Mouse (Mus musculus): ENCODE measurements around the gene Grid1. TPM values are rescaled to one million over a fixed set of nuclear protein-coding genes. Genes with fewer than 3 reads are reported as not detected.

Gene Grid1
- polyA plus RNA-seq, 1 experiment from 2014 or later, result 0.23 TPM

DNA sequence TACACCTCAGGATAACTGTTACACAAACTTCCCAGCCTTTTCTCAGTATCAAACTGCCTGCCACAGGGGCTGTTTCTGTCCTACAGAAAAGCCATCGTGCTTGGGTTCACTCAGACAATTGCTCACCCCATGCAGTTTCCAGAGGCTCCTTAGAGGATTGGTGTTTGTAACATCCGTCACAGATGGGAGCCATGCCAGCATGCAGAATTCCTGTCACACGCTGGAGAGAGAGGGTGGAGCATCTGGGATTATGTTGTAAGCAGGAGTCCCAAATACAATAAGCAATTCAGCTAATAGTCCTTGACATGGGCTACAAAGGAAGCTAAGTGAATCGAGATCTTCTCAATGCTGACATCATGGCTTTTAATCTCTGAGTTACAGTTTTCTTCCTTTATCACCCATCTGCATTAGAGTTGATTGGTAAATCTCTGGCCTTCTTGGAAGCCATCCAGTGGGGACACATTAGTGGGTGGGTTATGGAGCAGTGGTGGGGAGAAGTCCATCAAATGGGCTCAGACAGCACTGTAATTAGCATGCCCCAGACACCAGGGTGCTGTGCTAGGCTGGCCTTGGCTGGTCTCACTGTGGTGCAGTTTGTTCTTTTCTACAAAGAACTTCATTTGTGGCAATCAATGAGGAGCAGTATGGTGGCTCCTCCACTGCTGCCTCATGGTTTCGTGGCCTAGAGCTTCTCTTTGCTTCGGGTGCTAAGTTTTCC lies 149.4 kb downstream of the Grid1 start:
- no peak overlapping the region for H3K27ac ChIP-seq
- no peak for ATAC-seq
- WGBS (ENCODE audit: insufficient replicate concordance), result 37% methylated on average over 6 of the region's 6 CpGs
- no peak overlapping the region for H3K9ac ChIP-seq
- no peak overlapping the region for H3K4me3 ChIP-seq
- no peaks in the 10 kb centered on the region for H3K36me3 ChIP-seq
- no peak overlapping the region for H3K4me2 ChIP-seq
- H3K9me3 ChIP-seq (replicated peaks), result no peaks in the 10 kb centered on the region
- H3K27me3 ChIP-seq (replicated peaks), result no peaks in the 10 kb centered on the region
- H3K4me1 ChIP-seq, result no peaks in the 10 kb centered on the region

DNA sequence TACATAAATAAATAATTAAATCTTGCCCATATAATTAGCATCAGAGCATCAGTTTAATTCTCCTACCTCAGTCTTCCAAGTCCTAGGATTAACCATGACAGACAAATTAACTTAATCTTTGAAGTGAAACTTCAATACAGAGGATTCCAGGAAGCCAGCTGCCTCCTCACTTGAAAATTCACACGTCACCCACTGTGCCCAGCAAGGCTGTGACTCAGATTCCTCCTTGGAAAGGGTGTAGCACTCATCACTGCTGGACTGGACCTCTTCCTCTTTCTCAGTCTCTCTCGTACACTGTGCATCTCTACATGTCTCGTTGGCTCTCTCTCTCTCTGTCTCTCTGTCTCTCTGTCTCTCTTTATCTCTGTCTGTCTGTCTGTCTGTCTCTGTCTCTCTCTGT lies 153.0 kb downstream of the Grid1 start:
- Histone ChIP-seq H3K4me3 (no peak overlapping the region), H3K9me3 (replicated peaks) (no peaks in the 10 kb centered on the region), H3K36me3 (no peaks in the 10 kb centered on the region), H3K27ac (no peak overlapping the region), H3K4me1 (no peaks in the 10 kb centered on the region), H3K4me2 (no peak overlapping the region), H3K27me3 (replicated peaks) (no peaks in the 10 kb centered on the region), H3K9ac (no peak overlapping the region)
- no peak for ATAC-seq
- 53% methylated on average over 3 of the region's 3 CpGs for WGBS (ENCODE audit: insufficient replicate concordance)

DNA sequence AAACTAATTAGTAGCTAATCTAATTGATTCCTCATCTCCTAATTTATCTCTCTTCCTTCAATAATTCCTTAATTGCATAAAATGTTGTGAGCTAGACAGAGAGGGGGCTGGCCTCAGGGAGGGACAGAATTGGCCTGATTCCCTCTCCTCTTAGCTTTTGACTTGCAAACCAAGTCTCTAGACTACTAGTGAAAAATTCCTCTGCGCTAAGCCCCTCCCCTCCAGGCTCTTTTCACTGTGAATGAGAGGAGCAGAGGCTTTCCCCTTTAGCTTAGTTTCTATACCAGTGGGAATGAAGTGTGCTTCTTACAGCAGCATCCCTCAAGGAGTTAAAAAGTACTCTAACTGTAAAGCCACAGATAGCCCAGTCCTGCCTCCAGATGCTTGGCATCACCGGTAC lies 160.8 kb downstream of the Grid1 start:
- H3K4me2 ChIP-seq, result no peak overlapping the region
- no peaks in the 10 kb centered on the region for H3K9me3 ChIP-seq (replicated peaks)
- H3K4me1 ChIP-seq, result no peaks in the 10 kb centered on the region
- no peak overlapping the region for H3K4me3 ChIP-seq
- WGBS (ENCODE audit: insufficient replicate concordance), result 36% methylated on average over 2 of the region's 2 CpGs
- no peak for ATAC-seq
- H3K27ac ChIP-seq, result no peak overlapping the region
- no peak overlapping the region for H3K9ac ChIP-seq
- no peaks in the 10 kb centered on the region for H3K36me3 ChIP-seq
- H3K27me3 ChIP-seq (replicated peaks), result no peaks in the 10 kb centered on the region

- no peaks in the 10 kb centered on the region for H3K4me1 ChIP-seq
- no peaks in the 10 kb centered on the region for H3K36me3 ChIP-seq
- WGBS (ENCODE audit: insufficient replicate concordance), result 73% methylated on average over 5 of the region's 5 CpGs
- ATAC-seq, result no peak
- no peaks in the 10 kb centered on the region for H3K27me3 ChIP-seq (replicated peaks)
- no peak overlapping the region for H3K9ac ChIP-seq
- H3K4me2 ChIP-seq, result no peak overlapping the region
- H3K27ac ChIP-seq, result no peak overlapping the region
- H3K4me3 ChIP-seq, result no peak overlapping the region
- H3K9me3 ChIP-seq (replicated peaks), result no peaks in the 10 kb centered on the region
These were observed 169.2 kb downstream of the Grid1 start for GRCm38 (mm10) chr14:34989131-34989530.

DNA sequence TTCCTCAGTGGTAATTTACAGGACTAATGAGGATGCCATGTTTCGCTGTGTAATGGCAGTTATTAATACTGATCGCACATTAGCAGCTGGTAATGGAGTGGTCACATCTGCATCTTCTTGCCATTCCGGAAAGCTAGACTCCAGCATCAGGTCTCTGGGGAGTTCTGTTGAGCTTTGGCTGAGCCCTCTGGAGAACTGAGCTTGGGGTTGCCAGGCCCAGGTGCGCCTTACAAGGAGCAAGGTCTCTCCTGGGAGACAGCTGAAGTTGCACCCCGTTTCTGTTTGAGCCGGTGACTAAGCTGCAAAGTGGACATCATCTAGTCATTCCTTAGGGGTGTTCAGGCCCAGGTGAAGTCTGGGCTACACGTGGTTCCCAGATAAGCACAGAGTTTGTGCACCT lies 186.8 kb downstream of the Grid1 start:
- Histone ChIP-seq H3K4me3 (no peak overlapping the region), H3K27me3 (replicated peaks) (no peaks in the 10 kb centered on the region), H3K4me1 (no peaks in the 10 kb centered on the region), H3K9me3 (replicated peaks) (no peaks in the 10 kb centered on the region), H3K36me3 (no peaks in the 10 kb centered on the region), H3K4me2 (no peak overlapping the region), H3K27ac (no peak overlapping the region), H3K9ac (no peak overlapping the region)
- WGBS (ENCODE audit: insufficient replicate concordance), result 69% methylated on average over 7 of the region's 7 CpGs
- no peak for ATAC-seq

- ATAC-seq, result no peak
- no peaks in the 10 kb centered on the region for H3K4me1 ChIP-seq
These were observed 188.8 kb downstream of the Grid1 start for GRCm38 (mm10) chr14:35008674-35009073.

DNA sequence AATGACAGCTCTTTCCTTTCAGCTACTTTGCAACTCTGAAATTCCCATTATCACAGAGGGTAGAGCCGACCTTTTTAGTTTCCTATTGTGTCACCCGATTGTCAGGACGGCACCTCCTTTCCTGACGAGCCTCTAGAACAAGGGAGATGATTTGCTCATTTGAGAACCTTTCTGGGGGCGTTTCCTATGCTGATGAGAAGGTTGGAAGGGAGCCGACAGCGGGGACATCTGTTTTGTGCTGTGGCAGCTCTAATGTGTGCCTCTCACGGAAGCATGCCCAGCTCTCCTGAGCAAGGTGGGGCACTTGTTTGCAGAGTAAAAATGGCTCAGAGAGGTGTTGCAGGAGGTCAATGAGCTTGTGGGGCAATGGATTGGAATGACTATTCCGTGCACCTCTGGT lies 189.2 kb downstream of the Grid1 start:
- Histone ChIP-seq H3K27me3 (replicated peaks) (no peaks in the 10 kb centered on the region), H3K9ac (no peak overlapping the region), H3K4me2 (no peak overlapping the region), H3K27ac (no peak overlapping the region), H3K36me3 (no peaks in the 10 kb centered on the region), H3K4me3 (no peak overlapping the region), H3K9me3 (replicated peaks) (no peaks in the 10 kb centered on the region), H3K4me1 (no peaks in the 10 kb centered on the region)
- WGBS (ENCODE audit: insufficient replicate concordance), result 26% methylated on average over 9 of the region's 9 CpGs
- ATAC-seq, result no peak

More at GRCm38 (mm10) chr14:35008674-35009073, 188.8 kb downstream of the Grid1 start:
- Histone ChIP-seq H3K27me3 (replicated peaks) (no peaks in the 10 kb centered on the region), H3K36me3 (no peaks in the 10 kb centered on the region), H3K9ac (no peak overlapping the region), H3K4me3 (no peak overlapping the region), H3K9me3 (replicated peaks) (no peaks in the 10 kb centered on the region), H3K4me2 (no peak overlapping the region), H3K27ac (no peak overlapping the region)
- WGBS (ENCODE audit: insufficient replicate concordance), result 53% methylated on average over 3 of the region's 3 CpGs

GRCm38 (mm10) chr14:35026686-35027085 lies 206.8 kb downstream of the Grid1 start:
- Histone ChIP-seq H3K4me2 (no peak overlapping the region), H3K4me1 (no peaks in the 10 kb centered on the region), H3K27me3 (replicated peaks) (no peaks in the 10 kb centered on the region), H3K9ac (no peak overlapping the region), H3K36me3 (no peaks in the 10 kb centered on the region), H3K4me3 (no peak overlapping the region), H3K27ac (no peak overlapping the region), H3K9me3 (replicated peaks) (no peaks in the 10 kb centered on the region)
- 74% methylated on average over 8 of the region's 8 CpGs for WGBS (ENCODE audit: insufficient replicate concordance)
- ATAC-seq, result no peak

DNA sequence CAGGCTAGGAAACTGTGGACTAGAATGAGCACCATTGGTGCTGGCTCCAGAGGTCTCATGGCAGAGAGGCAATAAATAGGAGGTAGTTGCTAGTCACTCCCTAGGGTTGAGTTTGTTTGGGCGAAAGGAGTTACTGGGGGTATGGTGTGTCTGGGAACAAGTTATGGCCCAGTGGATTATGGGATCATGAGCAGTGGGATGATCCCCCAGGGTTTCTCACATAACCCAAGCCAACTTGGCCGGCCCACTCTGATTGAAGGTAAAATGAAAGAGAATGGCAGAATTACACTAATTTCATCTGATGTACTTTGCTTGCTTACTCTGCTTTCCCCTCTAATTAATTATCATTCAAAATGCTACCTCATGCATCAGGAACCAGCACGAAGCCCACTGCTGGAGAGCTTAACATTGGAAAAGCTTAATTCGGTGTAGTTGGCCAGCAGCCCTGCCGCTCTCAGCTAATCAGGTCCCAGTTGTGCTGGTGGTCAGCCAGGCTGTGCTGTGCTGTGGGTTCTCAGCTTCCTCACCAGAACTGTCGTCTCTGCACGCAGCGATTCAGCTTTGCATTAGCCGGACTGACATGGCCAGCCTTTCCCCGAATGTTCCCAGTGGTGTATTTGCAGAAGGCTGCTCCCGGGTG lies 207.7 kb downstream of the Grid1 start:
- ATAC-seq, result no peak

GRCm38 (mm10) chr14:35029626-35030025 lies 209.7 kb downstream of the Grid1 start:
- no peaks in the 10 kb centered on the region for H3K36me3 ChIP-seq
- ATAC-seq, result no peak
- 78% methylated on average over 2 of the region's 2 CpGs for WGBS (ENCODE audit: insufficient replicate concordance)
- no peak overlapping the region for H3K9ac ChIP-seq
- no peaks in the 10 kb centered on the region for H3K27me3 ChIP-seq (replicated peaks)
- no peak overlapping the region for H3K4me3 ChIP-seq
- H3K27ac ChIP-seq, result no peak overlapping the region
- H3K4me2 ChIP-seq, result no peak overlapping the region
- H3K4me1 ChIP-seq, result no peaks in the 10 kb centered on the region
- no peaks in the 10 kb centered on the region for H3K9me3 ChIP-seq (replicated peaks)

More for the DNA sequence above, 207.7 kb downstream of the Grid1 start:
- Histone ChIP-seq H3K4me1 (no peaks in the 10 kb centered on the region), H3K27ac (no peak overlapping the region), H3K4me2 (no peak overlapping the region), H3K9me3 (replicated peaks) (no peaks in the 10 kb centered on the region), H3K9ac (no peak overlapping the region), H3K27me3 (replicated peaks) (no peaks in the 10 kb centered on the region), H3K4me3 (no peak overlapping the region), H3K36me3 (no peaks in the 10 kb centered on the region)
- 53% methylated on average over 11 of the region's 11 CpGs for WGBS (ENCODE audit: insufficient replicate concordance)

GRCm38 (mm10) chr14:35030271-35030670 lies 210.4 kb downstream of the Grid1 start:
- H3K27me3 ChIP-seq (replicated peaks), result no peaks in the 10 kb centered on the region
- H3K36me3 ChIP-seq, result no peaks in the 10 kb centered on the region
- no peak overlapping the region for H3K9ac ChIP-seq
- no peaks in the 10 kb centered on the region for H3K4me1 ChIP-seq
- no peak overlapping the region for H3K4me3 ChIP-seq
- no peak overlapping the region for H3K27ac ChIP-seq
- no peak overlapping the region for H3K4me2 ChIP-seq
- WGBS (ENCODE audit: insufficient replicate concordance), result 62% methylated on average over 2 of the region's 2 CpGs
- ATAC-seq, result no peak
- no peaks in the 10 kb centered on the region for H3K9me3 ChIP-seq (replicated peaks)

DNA sequence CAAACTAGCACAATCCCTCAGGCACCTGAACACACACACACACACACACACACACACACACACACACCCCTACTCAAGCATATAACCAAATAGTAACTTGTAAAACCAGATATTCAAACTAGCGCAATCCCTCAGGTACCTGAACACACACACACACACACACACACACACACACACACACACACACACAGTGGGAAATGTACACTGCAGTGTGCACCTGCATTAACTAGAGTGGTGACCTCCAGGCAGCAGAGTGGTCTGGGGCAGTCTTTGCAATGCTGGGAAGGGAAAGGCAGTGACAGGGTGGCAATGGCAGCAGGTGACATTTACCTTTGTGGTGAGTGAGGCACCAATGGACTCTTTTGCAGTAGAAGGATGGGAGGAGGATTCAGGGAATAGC lies 212.4 kb downstream of the Grid1 start:
- H3K4me2 ChIP-seq, result no peak overlapping the region
- H3K27me3 ChIP-seq (replicated peaks), result no peaks in the 10 kb centered on the region
- no peak overlapping the region for H3K4me3 ChIP-seq
- H3K4me1 ChIP-seq, result no peaks in the 10 kb centered on the region
- no peak overlapping the region for H3K9ac ChIP-seq
- H3K9me3 ChIP-seq (replicated peaks), result no peaks in the 10 kb centered on the region
- H3K27ac ChIP-seq, result no peak overlapping the region
- WGBS (ENCODE audit: insufficient replicate concordance), result 92% methylated on average over 1 of the region's 1 CpGs
- ATAC-seq, result no peak
- H3K36me3 ChIP-seq, result no peaks in the 10 kb centered on the region

Measured in liver, embryonic 12.5 days (tissue).